Mouse (Mus musculus) right cerebral cortex, postnatal 14 days (tissue): Measurements from ENCODE around the gene Strada.
A peak's percentile ranks its signal among the peaks of the same experiment; 100 is the strongest.
"Not testable (repeated sequence)": the region's sequence is repeated elsewhere in the genome, so short reads cannot be mapped to it uniquely, and the experiment has no call there.

Experiments
- DNase-seq: peaks from one replicate; pipeline ENCODE4 v3.0.0; 2022

Gene Strada

GRCm38 (mm10) chr11:106154091-106154490 lies 47.9 kb downstream of the Strada start:
- DNase-seq = no peak

GRCm38 (mm10) chr11:106152132-106152531 lies 49.8 kb downstream of the Strada start:
- DNase-seq = no peak

GRCm38 (mm10) chr11:106151219-106151618 lies 50.7 kb downstream of the Strada start:
- no peak for DNase-seq

- peak; percentile 61 for DNase-seq
Observed at GRCm38 (mm10) chr11:106134580-106135528, 67.1 kb downstream of the Strada start.

- DNase-seq = no peak
Observed at GRCm38 (mm10) chr11:106132516-106132915, 69.5 kb downstream of the Strada start.

GRCm38 (mm10) chr11:106129477-106129876 lies 72.5 kb downstream of the Strada start:
- DNase-seq = no peak

GRCm38 (mm10) chr11:106126727-106127373 lies 75.1 kb downstream of the Strada start:
- DNase-seq = not testable (repeated sequence)

GRCm38 (mm10) chr11:106125827-106126226 lies 76.1 kb downstream of the Strada start:
- no peak for DNase-seq

- DNase-seq = no peak
Observed at GRCm38 (mm10) chr11:106124784-106125183, 77.2 kb downstream of the Strada start.

GRCm38 (mm10) chr11:106122736-106123135 lies 79.2 kb downstream of the Strada start:
- DNase-seq = no peak

- DNase-seq = no peak
Observed at GRCm38 (mm10) chr11:106122221-106122620, 79.7 kb downstream of the Strada start.
